Mouse (Mus musculus) ES-Bruce4 (cell line): ENCODE results near the gene Nfatc2ip. TPM values are rescaled to one million over a fixed set of nuclear protein-coding genes. Genes with fewer than 3 reads are reported as not detected.
A peak's percentile ranks its signal among the peaks of the same experiment; 100 is the strongest.

ENCODE experiments used
- H3K27ac ChIP-seq: 2 replicates; pipeline ENCODE4 v1.5.1; 2012; ENCODE audit warnings: low read length, inconsistent platforms; ENCODE audit not compliant: insufficient read depth
- H3K27me3 ChIP-seq: 2 replicates; pipeline ENCODE4 v1.6.1; 2012; ENCODE audit warnings: mild to moderate bottlenecking, low read length, inconsistent platforms; ENCODE audit not compliant: control insufficient read depth, poor library complexity, insufficient read depth, severe bottlenecking
- H3K36me3 ChIP-seq: 2 replicates; pipeline ENCODE4 v1.6.1; 2012; ENCODE audit warnings: inconsistent platforms, mild to moderate bottlenecking, low read length, moderate library complexity; ENCODE audit not compliant: control insufficient read depth, poor library complexity, insufficient read depth, severe bottlenecking
- H3K4me1 ChIP-seq: one replicate; pipeline ENCODE4 v1.8.1; 2011; ENCODE audit warnings: low read length; ENCODE audit not compliant: control insufficient read depth, insufficient read depth
- H3K4me3 ChIP-seq: 2 replicates; pipeline ENCODE4 v1.5.1; 2011; ENCODE audit warnings: low read depth, mild to moderate bottlenecking, low read length
- H3K9ac ChIP-seq: 2 replicates; pipeline ENCODE4 v1.6.1; 2012; ENCODE audit warnings: low read depth, mild to moderate bottlenecking, inconsistent platforms; ENCODE audit not compliant: poor library complexity, severe bottlenecking
- H3K9me3 ChIP-seq: replicated peaks from 2 replicates; pipeline ENCODE4 v1.6.1; 2012; ENCODE audit warnings: mild to moderate bottlenecking, low read length, inconsistent platforms; ENCODE audit not compliant: control insufficient read depth, poor library complexity, insufficient read depth, severe bottlenecking
- CTCF ChIP-seq: IDR thresholded peaks from one replicate; pipeline ENCODE4 v1.8.1; 2011; ENCODE audit warnings: low read depth, low read length
- EP300 ChIP-seq: IDR thresholded peaks from 2 replicates; pipeline ENCODE4 v1.6.1; 2011; ENCODE audit warnings: low read depth, low read length; ENCODE audit not compliant: insufficient read depth
- POLR2A ChIP-seq: IDR thresholded peaks from one replicate; pipeline ENCODE4 v1.8.1; 2011; ENCODE audit warnings: low read length; ENCODE audit not compliant: insufficient read depth
- polyA plus RNA-seq: library from polyadenylated mRNA; stranded (reverse); fragments of >200 nt; gene quantifications from 2 replicates; pipeline ENCODE4 v1.2.4, GENCODE M21; 2011; ENCODE audit warnings: low read depth; ENCODE audit not compliant: missing spikeins, insufficient read depth, insufficient read length

The Nfatc2ip gene
- polyA plus RNA-seq, 1 experiment = 78.6 TPM

- no peaks in the 10 kb centered on the region for H3K4me1 ChIP-seq
- no peak for TF ChIP-seq POLR2A
- TF ChIP-seq CTCF = peak; percentile 93
- H3K27me3 ChIP-seq = no peaks in the 10 kb centered on the region
- H3K4me3 ChIP-seq = no peak overlapping the region
- H3K9me3 ChIP-seq = no peaks in the 10 kb centered on the region
- H3K9ac ChIP-seq = no peak overlapping the region
- H3K36me3 ChIP-seq = peaks cover 5% of the 10 kb centered on the region; the same call in 1 of the 2 replicates
- no peak overlapping the region for H3K27ac ChIP-seq
These were observed 40.3 kb upstream of the Nfatc2ip start for GRCm38 (mm10) chr7:126436851-126437250.

GRCm38 (mm10) chr7:126435801-126436200 lies 39.3 kb upstream of the Nfatc2ip start:
- Histone ChIP-seq H3K36me3 (peaks cover 5% of the 10 kb centered on the region; the same call in 1 of the 2 replicates), H3K9ac (no peak overlapping the region), H3K27me3 (no peaks in the 10 kb centered on the region), H3K4me3 (no peak overlapping the region), H3K9me3 (no peaks in the 10 kb centered on the region), H3K4me1 (no peaks in the 10 kb centered on the region), H3K27ac (no peak overlapping the region)
- TF ChIP-seq POLR2A (no peak), EP300 (no peak), CTCF (no peak)

- TF ChIP-seq POLR2A (no peak), CTCF (no peak), EP300 (no peak)
- Histone ChIP-seq H3K36me3 (peaks cover 5% of the 10 kb centered on the region; the same call in 1 of the 2 replicates), H3K9ac (no peak overlapping the region), H3K27me3 (no peaks in the 10 kb centered on the region), H3K9me3 (no peaks in the 10 kb centered on the region), H3K27ac (no peak overlapping the region), H3K4me3 (no peak overlapping the region), H3K4me1 (no peaks in the 10 kb centered on the region)
These were observed 38.2 kb upstream of the Nfatc2ip start for GRCm38 (mm10) chr7:126434726-126435125.

- no peaks in the 10 kb centered on the region for H3K27me3 ChIP-seq
- no peak overlapping the region for H3K9ac ChIP-seq
- H3K4me1 ChIP-seq = no peaks in the 10 kb centered on the region
- no peak overlapping the region for H3K4me3 ChIP-seq
- H3K9me3 ChIP-seq = no peaks in the 10 kb centered on the region
- peaks cover 5% of the 10 kb centered on the region; the same call in 1 of the 2 replicates for H3K36me3 ChIP-seq
- TF ChIP-seq POLR2A = no peak
- no peak for TF ChIP-seq CTCF
- TF ChIP-seq EP300 = no peak
- H3K27ac ChIP-seq = no peak overlapping the region
These were observed 33.6 kb upstream of the Nfatc2ip start for GRCm38 (mm10) chr7:126430167-126430566.

- Histone ChIP-seq H3K9me3 (no peaks in the 10 kb centered on the region), H3K4me3 (peak overlapping the region; percentile 30), H3K27ac (no peak overlapping the region), H3K9ac (no peak overlapping the region), H3K4me1 (no peaks in the 10 kb centered on the region), H3K27me3 (no peaks in the 10 kb centered on the region), H3K36me3 (peaks cover 5% of the 10 kb centered on the region; the same call in 1 of the 2 replicates)
- TF ChIP-seq POLR2A (no peak), CTCF (no peak), EP300 (no peak)
These were observed 33.0 kb upstream of the Nfatc2ip start for GRCm38 (mm10) chr7:126429503-126429898.

GRCm38 (mm10) chr7:126428631-126429502 lies 32.3 kb upstream of the Nfatc2ip start, which contains the start of gene Rabep2:
Gene Rabep2 (plus strand): TSS chr7:126428759.
- peak within 1 kb of the TSS; percentile 76 for H3K9ac ChIP-seq
- peak within 1 kb of the TSS; percentile 96 for H3K4me3 ChIP-seq
- no peaks in the 10 kb centered on the region for H3K27me3 ChIP-seq
- no peaks in the 10 kb centered on the region for H3K9me3 ChIP-seq
- H3K27ac ChIP-seq = no peak within 1 kb of the TSS
- no peaks in the 10 kb centered on the region for H3K4me1 ChIP-seq
- no peak for TF ChIP-seq POLR2A
- no peak for TF ChIP-seq EP300
- TF ChIP-seq CTCF = no peak
- H3K36me3 ChIP-seq = no peaks in the 10 kb centered on the region; the same call in 1 of the 2 replicates
